Mouse (Mus musculus) embryonic facial prominence, embryonic 15.5 days (tissue): ENCODE results near the gene Smyd5. TPM values are rescaled to one million over a fixed set of nuclear protein-coding genes. Genes with fewer than 3 reads are reported as not detected.
A peak's percentile ranks its signal among the peaks of the same experiment; 100 is the strongest.

Experiments used
- ATAC-seq: fragments of 200-750 bp; cut with Nextera tagmentation; 2 replicates; pipeline ENCODE4 v1.8.0; 2017; ENCODE audit warnings: low read depth, moderate TSS enrichment; ENCODE audit not compliant: insufficient number of reproducible peaks, low FRiP score, low TSS enrichment
- H3K27ac ChIP-seq: fragments of 300-500 bp; sonication (generic); replicated peaks from 2 replicates; pipeline ENCODE4 v1.5.1; 2015; ENCODE audit warnings: mild to moderate bottlenecking, inconsistent platforms
- H3K27me3 ChIP-seq: fragments of 300-500 bp; sonication (generic); 2 replicates; pipeline ENCODE4 v1.6.1; 2015; ENCODE audit warnings: inconsistent platforms
- H3K36me3 ChIP-seq: fragments of 300-500 bp; sonication (generic); 2 replicates; pipeline ENCODE4 v1.6.1; 2015; ENCODE audit warnings: mild to moderate bottlenecking, inconsistent platforms
- H3K4me1 ChIP-seq: fragments of 300-500 bp; sonication (generic); 2 replicates; pipeline ENCODE4 v1.6.1; 2015; ENCODE audit warnings: inconsistent platforms
- H3K4me2 ChIP-seq: fragments of 300-500 bp; sonication (generic); replicated peaks from 2 replicates; pipeline ENCODE4 v1.6.1; 2015; ENCODE audit warnings: mild to moderate bottlenecking, inconsistent platforms
- H3K4me3 ChIP-seq: fragments of 300-500 bp; sonication (generic); replicated peaks from 2 replicates; pipeline ENCODE4 v1.5.1; 2015; ENCODE audit warnings: mild to moderate bottlenecking, inconsistent platforms
- H3K9ac ChIP-seq: fragments of 300-500 bp; sonication (generic); 2 replicates; pipeline ENCODE4 v1.6.1; 2015; ENCODE audit warnings: inconsistent platforms
- H3K9me3 ChIP-seq: fragments of 300-500 bp; sonication (generic); replicated peaks from 2 replicates; pipeline ENCODE4 v1.6.1; 2016; ENCODE audit warnings: inconsistent platforms
- WGBS: fragments of 180-500 bp; shearing (Covaris S2); methylation state at CpG from one replicate; pipeline ENCODE4 v1.1.7; 2015; 5-methylcytosine and 5-hydroxymethylcytosine counted together
- polyA plus RNA-seq: library from polyadenylated mRNA; unstranded; fragments of >200 nt; fragmentation: Nextera tagmentation; extraction: Ambion mirVana; gene quantifications from 2 replicates; pipeline ENCODE4 v1.2.1, GENCODE M21; 2015

Smyd5 gene
- polyA plus RNA-seq, 1 experiment from 2014 or later: 51.9 TPM

DNA sequence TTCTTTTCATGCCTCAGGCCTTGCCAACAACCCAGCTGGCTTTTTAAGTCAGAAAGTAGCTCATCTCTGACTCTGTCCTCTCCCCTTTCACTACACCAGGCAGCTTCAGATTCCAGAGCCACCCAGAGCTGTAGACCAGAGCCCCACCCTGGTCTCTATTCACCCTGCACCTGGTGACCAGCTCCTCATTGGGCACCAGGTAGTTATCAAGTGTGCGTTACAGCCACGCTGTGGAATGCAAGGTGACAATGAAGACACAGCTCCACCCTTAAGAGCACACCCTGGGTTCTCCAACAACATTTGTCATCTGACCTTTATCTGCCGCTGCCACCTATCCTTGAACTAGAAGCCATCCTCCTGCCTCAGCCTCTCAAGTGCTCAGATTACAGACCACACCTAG is 43.8 kb downstream of the Smyd5 start:
- H3K4me1 ChIP-seq: no peaks in the 10 kb centered on the region
- ATAC-seq: no peak
- H3K4me3 ChIP-seq: no peak overlapping the region
- no peak overlapping the region for H3K9ac ChIP-seq
- H3K9me3 ChIP-seq: no peaks in the 10 kb centered on the region
- 87% methylated on average over 3 of the region's 3 CpGs for WGBS
- no peak overlapping the region for H3K4me2 ChIP-seq
- H3K36me3 ChIP-seq: no peaks in the 10 kb centered on the region
- H3K27ac ChIP-seq: no peak overlapping the region
- peaks cover 7% of the 10 kb centered on the region; the same call in 1 of the 2 replicates for H3K27me3 ChIP-seq

DNA sequence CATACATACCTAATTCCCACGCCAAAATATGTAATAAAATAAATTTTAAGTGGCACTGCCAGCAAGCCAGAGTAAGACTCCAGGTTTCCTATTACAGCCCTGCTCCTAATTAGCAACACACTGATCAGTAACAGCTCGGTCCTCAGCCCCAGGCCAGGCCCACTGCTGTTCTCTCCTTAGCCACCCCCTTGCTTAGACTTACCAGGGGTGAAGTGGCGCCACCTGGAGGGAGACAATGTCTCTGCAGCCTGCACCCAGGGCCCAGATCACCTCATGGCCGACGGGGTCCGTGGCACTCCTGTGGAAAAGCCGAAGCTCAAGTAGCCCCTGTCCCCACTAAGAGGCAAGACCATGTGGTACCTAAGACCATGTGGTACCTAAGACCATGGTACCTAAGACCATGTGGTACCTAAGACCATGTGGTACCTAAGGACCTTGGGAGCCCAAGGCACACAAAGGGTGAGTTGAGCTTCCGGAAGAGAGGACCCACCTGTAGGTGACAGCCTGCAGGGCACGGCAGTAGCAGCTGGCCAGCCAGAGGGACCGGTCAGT is 45.7 kb downstream of the Smyd5 start:
- no peak overlapping the region for H3K4me2 ChIP-seq
- H3K27me3 ChIP-seq: peaks cover 16% of the 10 kb centered on the region
- WGBS: 32% methylated on average over 10 of the region's 10 CpGs

DNA sequence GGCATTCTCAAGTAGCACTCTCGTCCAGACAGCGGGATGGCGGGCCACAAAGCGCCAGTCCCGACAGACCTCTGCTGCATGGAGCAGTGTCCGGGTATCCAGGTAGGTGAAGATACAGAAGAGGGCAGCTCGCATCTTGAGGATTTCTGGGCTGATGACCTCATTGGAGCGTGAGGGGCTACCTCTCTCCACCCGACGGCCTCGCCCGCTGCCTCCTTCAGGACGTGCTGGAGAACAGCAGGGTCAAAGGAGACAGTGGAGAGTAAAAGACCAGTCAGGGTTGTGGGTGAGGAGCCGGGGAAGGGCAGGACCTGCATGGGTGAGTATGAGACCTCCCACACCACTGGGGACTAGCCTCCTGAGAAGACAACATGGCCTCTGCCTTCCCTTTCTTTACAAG is 46.6 kb downstream of the Smyd5 start:
- ATAC-seq: no peak
- Histone ChIP-seq H3K9ac (no peak overlapping the region), H3K27me3 (peaks cover 23% of the 10 kb centered on the region), H3K4me2 (no peak overlapping the region), H3K4me1 (no peaks in the 10 kb centered on the region), H3K36me3 (no peaks in the 10 kb centered on the region), H3K9me3 (no peaks in the 10 kb centered on the region), H3K27ac (no peak overlapping the region), H3K4me3 (no peak overlapping the region)
- 43% methylated on average over 14 of the region's 14 CpGs for WGBS

More for the DNA sequence above, 45.7 kb downstream of the Smyd5 start:
- Histone ChIP-seq H3K9ac (no peak overlapping the region), H3K27ac (no peak overlapping the region), H3K4me3 (no peak overlapping the region), H3K9me3 (no peaks in the 10 kb centered on the region), H3K36me3 (no peaks in the 10 kb centered on the region), H3K4me1 (no peaks in the 10 kb centered on the region)
- ATAC-seq: peak; percentile 39; the same call in 1 of the 2 replicates

DNA sequence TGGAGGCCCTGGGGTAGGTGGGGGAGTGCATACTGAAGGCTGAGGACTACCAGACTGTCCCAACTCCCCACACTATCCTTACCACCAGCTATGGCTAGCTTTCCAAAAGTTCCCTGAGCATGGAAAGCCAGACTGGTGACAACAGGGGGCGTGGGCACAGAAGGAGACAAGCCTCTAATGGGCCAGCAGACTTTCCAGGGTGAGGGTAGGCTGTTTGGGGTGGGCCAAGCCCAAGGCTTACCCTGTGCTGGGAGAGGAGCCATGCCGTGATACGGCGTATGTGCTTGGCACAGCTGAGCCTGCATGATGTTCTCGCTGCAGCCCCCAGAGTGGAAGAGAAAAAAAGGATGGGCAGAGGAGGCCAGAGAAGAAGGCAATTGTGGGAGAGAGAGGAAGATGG is 48.2 kb downstream of the Smyd5 start:
- WGBS: 80% methylated on average over 5 of the region's 5 CpGs
- peaks cover 38% of the 10 kb centered on the region for H3K27me3 ChIP-seq
- no peak for ATAC-seq

DNA sequence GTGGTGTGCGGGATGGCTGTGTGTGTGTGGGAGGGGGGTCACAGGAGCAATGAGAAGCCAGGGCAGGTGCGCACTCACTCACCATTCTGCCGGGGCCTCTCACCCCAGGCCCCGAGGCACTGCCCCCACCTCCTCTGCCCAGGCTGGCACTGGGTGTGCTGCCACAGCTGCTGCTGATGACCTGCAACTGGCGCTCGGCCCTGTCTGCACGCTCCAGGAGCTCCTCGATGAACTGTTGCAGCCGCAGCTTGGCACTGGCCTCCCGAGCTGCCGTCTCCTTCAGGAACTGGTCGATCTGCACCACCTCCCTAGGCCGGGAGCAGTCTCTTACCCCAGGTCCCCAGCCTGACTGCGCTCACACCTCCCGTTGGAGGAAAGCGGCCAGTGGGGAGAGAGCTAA is 48.9 kb downstream of the Smyd5 start:
- Histone ChIP-seq H3K36me3 (no peaks in the 10 kb centered on the region), H3K4me2 (no peak overlapping the region), H3K4me1 (peaks cover 15% of the 10 kb centered on the region), H3K4me3 (no peak overlapping the region), H3K9ac (no peak overlapping the region), H3K27ac (no peak overlapping the region), H3K9me3 (no peaks in the 10 kb centered on the region), H3K27me3 (peaks cover 45% of the 10 kb centered on the region)
- no peak for ATAC-seq
- WGBS: 67% methylated on average over 16 of the region's 16 CpGs

More for the DNA sequence above, 48.2 kb downstream of the Smyd5 start:
- H3K4me3 ChIP-seq: no peak overlapping the region
- H3K4me1 ChIP-seq: peaks cover 14% of the 10 kb centered on the region
- no peak overlapping the region for H3K9ac ChIP-seq
- no peak overlapping the region for H3K27ac ChIP-seq
- no peak overlapping the region for H3K4me2 ChIP-seq
- no peaks in the 10 kb centered on the region for H3K9me3 ChIP-seq
- H3K36me3 ChIP-seq: no peaks in the 10 kb centered on the region

DNA sequence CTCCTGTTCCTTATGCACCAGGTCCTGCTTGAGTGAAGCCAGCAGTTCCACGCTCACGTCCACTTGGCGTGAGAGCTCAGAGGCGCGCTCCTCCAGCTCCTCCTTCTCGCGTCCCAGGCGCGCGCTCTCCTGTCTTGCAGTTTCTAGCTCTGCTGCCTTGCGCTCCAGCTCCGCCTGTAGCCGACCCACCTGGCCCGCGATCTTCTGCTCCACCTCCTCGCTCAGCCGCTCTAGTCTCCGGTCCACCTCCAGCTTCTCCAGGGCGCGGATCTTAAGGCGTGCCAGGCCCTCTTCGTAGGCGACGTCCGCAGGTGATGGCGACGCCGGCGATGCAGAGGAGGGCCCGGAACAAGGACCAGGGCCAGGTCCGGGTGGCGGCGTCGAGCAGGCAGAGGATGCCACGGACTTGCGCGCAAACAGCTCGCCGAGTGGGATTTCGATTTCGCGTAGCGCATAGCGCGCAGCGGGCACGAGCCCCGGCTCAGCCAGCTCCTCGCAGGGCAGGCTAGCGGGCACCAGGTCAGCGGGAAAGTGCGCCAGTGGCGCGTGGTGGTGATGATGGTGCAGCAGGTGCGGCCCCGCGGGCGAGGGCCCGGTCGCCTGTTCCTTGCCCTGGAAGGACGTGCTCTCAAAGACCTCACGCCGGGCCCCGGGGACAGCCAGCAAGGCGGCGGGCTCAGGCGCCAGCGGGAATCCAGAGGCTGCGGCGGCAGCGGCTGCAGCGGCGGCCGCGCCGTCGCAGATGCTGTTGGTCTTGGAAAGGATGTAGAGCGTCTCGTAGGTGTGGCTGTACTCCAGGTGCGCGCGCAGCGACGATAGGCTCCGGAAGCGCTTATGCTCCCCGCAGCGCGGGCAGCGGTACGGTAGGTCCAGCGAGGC is 52.3 kb downstream of the Smyd5 start:
- H3K4me3 ChIP-seq: peak overlapping the region; percentile 38
- peaks cover 49% of the 10 kb centered on the region for H3K27me3 ChIP-seq
- peak overlapping the region; percentile 62 for H3K4me2 ChIP-seq
- no peak overlapping the region for H3K9ac ChIP-seq
- no peak overlapping the region for H3K27ac ChIP-seq
- H3K9me3 ChIP-seq: no peaks in the 10 kb centered on the region
- 3% methylated on average over 92 of the region's 92 CpGs for WGBS
- no peak for ATAC-seq
- peaks cover 19% of the 10 kb centered on the region for H3K4me1 ChIP-seq
- H3K36me3 ChIP-seq: no peaks in the 10 kb centered on the region

DNA sequence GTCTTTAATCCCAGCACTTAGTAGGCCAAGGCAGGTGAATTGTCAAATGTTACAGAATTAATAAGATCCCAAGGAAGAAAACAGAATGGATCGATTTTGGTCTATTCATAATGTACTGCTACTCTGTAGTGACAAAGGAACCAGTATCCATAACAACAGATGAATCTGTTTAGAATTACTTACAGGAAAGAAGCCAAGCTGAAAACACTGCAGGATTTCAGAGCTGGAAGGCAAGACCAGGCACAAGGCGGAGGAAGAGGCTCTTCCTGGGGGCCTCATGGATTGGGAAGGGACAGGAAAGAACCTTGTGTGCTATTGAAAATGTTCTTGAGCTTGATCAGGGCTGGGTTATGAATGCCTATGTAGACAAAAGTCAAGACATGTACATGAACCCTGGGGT is 53.9 kb downstream of the Smyd5 start:
- Histone ChIP-seq H3K36me3 (no peaks in the 10 kb centered on the region), H3K27ac (no peak overlapping the region), H3K4me1 (peaks cover 19% of the 10 kb centered on the region), H3K9me3 (no peaks in the 10 kb centered on the region), H3K4me2 (no peak overlapping the region), H3K4me3 (no peak overlapping the region), H3K9ac (no peak overlapping the region), H3K27me3 (peaks cover 47% of the 10 kb centered on the region)
- WGBS: 39% methylated on average over 2 of the region's 2 CpGs
- no peak for ATAC-seq

DNA sequence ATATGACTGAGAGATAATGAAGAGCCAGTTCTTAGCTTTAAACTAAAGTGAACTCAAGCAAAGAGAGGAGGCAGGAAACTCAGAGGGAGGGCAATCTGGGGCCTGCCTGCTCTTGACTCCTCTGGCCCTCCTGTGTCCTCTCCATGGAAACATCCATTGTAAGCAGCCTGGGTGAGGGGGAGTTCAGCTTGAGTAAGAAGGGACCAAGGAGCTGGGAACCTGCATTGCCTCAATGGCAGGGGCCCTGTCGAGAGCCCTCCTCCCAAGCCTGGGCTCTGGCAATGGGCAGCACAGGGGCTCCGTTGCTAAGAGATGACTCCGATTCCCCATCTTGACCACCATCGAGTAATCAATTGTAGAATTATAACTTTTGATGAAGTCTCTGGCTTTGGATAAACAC is 56.7 kb downstream of the Smyd5 start:
- no peak overlapping the region for H3K27ac ChIP-seq
- no peaks in the 10 kb centered on the region for H3K9me3 ChIP-seq
- H3K9ac ChIP-seq: no peak overlapping the region
- no peak for ATAC-seq
- no peak overlapping the region for H3K4me3 ChIP-seq
- peaks cover 30% of the 10 kb centered on the region for H3K27me3 ChIP-seq
- H3K36me3 ChIP-seq: no peaks in the 10 kb centered on the region
- peaks cover 19% of the 10 kb centered on the region for H3K4me1 ChIP-seq
- 73% methylated on average over 4 of the region's 4 CpGs for WGBS
- H3K4me2 ChIP-seq: no peak overlapping the region

DNA sequence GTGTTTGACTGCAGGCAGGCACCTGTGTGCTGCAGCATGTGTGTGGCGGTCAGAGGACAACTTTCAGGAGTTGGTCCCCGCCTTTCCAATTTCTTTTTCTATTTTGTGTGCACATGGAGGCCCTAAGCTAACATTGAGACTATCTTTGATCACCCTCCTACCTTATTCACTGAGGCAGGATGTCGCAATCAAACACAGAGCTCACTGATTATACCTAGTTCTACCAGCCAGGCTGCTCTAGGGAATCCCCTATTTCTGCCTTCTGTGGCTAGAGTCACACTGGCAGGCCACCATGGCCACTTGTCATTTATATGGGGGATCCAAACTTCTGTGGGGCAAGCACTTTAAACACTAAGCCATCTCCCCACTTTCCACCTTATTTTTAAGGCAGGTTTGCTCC is 57.9 kb downstream of the Smyd5 start:
- no peak overlapping the region for H3K27ac ChIP-seq
- H3K4me1 ChIP-seq: peaks cover 7% of the 10 kb centered on the region
- no peak for ATAC-seq
- WGBS: 77% methylated on average over 3 of the region's 3 CpGs
- H3K9ac ChIP-seq: no peak overlapping the region
- H3K27me3 ChIP-seq: peaks cover 18% of the 10 kb centered on the region
- no peak overlapping the region for H3K4me2 ChIP-seq
- H3K4me3 ChIP-seq: no peak overlapping the region
- H3K9me3 ChIP-seq: no peaks in the 10 kb centered on the region
- no peaks in the 10 kb centered on the region for H3K36me3 ChIP-seq

DNA sequence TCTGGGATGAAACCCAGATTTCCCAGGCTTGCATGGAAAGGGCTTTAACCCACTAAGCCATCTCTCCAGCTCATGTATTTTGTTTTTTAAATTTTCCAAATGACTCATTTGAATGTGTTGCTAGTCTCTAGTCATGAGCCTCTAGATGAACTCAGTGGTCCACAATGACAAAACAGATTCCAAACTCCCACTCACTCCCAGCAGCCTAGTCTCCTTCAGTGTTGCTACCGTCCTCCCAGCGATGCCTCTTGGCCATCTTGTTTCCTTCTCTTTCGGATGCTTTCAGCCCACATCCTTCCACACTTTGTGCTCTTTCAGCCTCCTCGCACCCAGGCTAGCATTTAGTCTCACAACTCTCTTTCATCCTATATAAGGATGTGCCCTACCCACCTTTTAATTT is 58.5 kb downstream of the Smyd5 start:
- H3K4me2 ChIP-seq: no peak overlapping the region
- no peak overlapping the region for H3K4me3 ChIP-seq
- WGBS: 83% methylated on average over 4 of the region's 4 CpGs
- no peak overlapping the region for H3K27ac ChIP-seq
- H3K9ac ChIP-seq: no peak overlapping the region
- H3K27me3 ChIP-seq: peaks cover 12% of the 10 kb centered on the region
- no peaks in the 10 kb centered on the region for H3K9me3 ChIP-seq
- no peaks in the 10 kb centered on the region for H3K36me3 ChIP-seq
- ATAC-seq: no peak
- 0 out of 2 replicates have a peak, but pooled peaks cover 4% of the 10 kb centered on the region for H3K4me1 ChIP-seq

DNA sequence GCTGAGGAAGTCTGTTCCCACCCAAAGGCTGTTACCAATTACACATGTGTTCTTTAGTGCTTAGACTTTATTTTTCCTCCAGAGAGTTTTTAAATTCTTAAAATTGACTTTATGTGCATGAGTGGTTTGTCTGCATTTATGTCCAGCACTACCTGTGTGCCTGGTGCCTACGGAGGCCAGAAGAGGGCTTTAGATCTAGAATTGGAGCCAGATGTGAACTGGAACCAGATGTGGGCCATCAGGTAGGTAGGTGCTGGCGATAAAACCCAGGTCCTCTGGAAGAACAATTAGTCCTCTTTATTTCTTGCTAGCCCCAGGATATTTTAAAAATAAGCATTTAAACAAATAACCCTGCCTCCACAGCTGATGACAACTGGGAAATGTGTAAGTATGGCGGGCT is 59.8 kb downstream of the Smyd5 start:
- WGBS: 49% methylated on average over 3 of the region's 3 CpGs
- Histone ChIP-seq H3K4me2 (no peak overlapping the region), H3K4me1 (no peaks in the 10 kb centered on the region), H3K9me3 (no peaks in the 10 kb centered on the region), H3K4me3 (no peak overlapping the region), H3K27ac (no peak overlapping the region), H3K27me3 (no peaks in the 10 kb centered on the region), H3K9ac (no peak overlapping the region), H3K36me3 (no peaks in the 10 kb centered on the region)
- no peak for ATAC-seq
